Mouse (Mus musculus) granulocyte monocyte progenitor cell, adult 5-6 weeks (primary cell): ENCODE measurements around the gene Gm732. TPM values are rescaled to one million over a fixed set of nuclear protein-coding genes. Genes with fewer than 3 reads are reported as not detected.

Experiments used
- ATAC-seq: replicated peaks from 2 replicates; pipeline ENCODE4 v1.8.0; 2016; ENCODE audit warnings: mild to moderate bottlenecking, moderate TSS enrichment, inconsistent platforms; ENCODE audit not compliant: poor library complexity, severe bottlenecking
- total RNA-seq, 2 experiments: library from RNA; stranded (forward) in 1 of 2; stranded (reverse) in 1 of 2; fragments of 200-712, 200-1000 nt in 1 of 2; fragments of >200 nt in 1 of 2; fragmentation: Nextera tagmentation in 1 of 2; gene quantifications; 2 replicates each; pipeline ENCODE4 v1.2.3; 2014 to 2017

The Gm732 gene
- not detected in 2 replicates for total RNA-seq (2014; fragmentation: Nextera tagmentation)
- not detected in 2 replicates for total RNA-seq (2017)

GRCm38 (mm10) chrX:107948365-107948764 is at the start of gene Gm732:
Gene Gm732, minus strand, starts transcription at chrX:107948465.
- ATAC-seq = no peak

Other genes with a start within 250 kb of the Gm732 start
- not detected in 2 replicates for gene Tent5d, start 155.9 kb downstream of the Gm732 start, total RNA-seq (2014; fragmentation: Nextera tagmentation)
- 1.5 TPM in 1 of 2 replicates, not detected in the other for gene Tent5d, start 155.9 kb downstream of the Gm732 start, total RNA-seq (2017)
- 10.9 and 11.5 TPM in 2 replicates for gene 2610002M06Rik, start 132.1 kb downstream of the Gm732 start, total RNA-seq (2014; fragmentation: Nextera tagmentation)
- 12.6 and 14.0 TPM in 2 replicates for gene 2610002M06Rik, start 132.1 kb downstream of the Gm732 start, total RNA-seq (2017)